Mouse (Mus musculus): ENCODE data around the gene Mtmr12. TPM values are rescaled to one million over a fixed set of nuclear protein-coding genes. Genes with fewer than 3 reads are reported as not detected.

Gene Mtmr12
- polyA plus RNA-seq, 1 experiment from 2014 or later: 20.7 TPM

DNA sequence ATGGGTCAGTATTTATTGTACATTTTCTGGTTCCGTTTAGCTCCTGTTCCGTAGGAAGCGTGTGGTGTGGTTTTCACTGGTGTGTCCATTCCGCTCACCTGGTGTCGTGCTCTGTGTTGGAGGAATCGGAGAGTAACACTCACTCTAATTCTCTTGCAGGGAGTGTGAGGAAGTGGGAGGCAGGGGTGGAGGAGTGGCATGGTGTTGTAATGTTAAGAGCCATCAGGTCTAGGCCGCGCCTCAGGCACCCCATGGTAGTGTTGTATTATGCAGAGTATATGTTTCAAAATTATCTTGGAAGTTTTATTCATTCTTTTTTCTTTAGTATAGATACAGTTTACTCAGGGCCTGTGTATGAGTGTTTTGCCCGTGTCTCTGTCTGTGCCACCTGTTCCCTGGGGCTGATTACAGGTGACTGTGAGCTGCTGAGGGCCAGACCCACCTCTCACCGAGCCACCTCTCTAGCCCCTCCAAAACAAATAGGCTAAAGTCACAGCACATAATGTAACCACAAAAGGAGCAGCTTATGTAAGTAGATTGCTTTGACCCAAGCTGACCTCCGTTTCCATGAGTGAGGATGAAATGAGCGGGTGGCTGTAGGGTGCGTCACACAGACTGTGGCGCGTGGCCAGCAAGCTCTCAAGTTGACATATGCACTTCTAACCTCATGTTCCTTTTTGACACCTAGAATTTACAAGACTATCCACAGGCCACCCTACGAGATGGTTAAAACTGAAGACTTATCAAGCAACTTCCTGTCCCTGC, 53.1 kb downstream of the Mtmr12 start:
- Histone ChIP-seq H3K4me1 (replicated peaks) (no peaks in the 10 kb centered on the region), H3K4me2 (no peak overlapping the region), H3K27me3 (no peaks in the 10 kb centered on the region), H3K9me3 (no peaks in the 10 kb centered on the region), H3K4me3 (replicated peaks) (no peak overlapping the region), H3K36me3 (peaks cover 74% of the 10 kb centered on the region), H3K9ac (replicated peaks) (no peak overlapping the region), H3K27ac (no peak overlapping the region)
- 93% methylated on average over 16 of the region's 16 CpGs for WGBS
- ATAC-seq (ENCODE audit: insufficient number of reproducible peaks, insufficient read depth, low FRiP score, low TSS enrichment, low read depth): no peak

DNA sequence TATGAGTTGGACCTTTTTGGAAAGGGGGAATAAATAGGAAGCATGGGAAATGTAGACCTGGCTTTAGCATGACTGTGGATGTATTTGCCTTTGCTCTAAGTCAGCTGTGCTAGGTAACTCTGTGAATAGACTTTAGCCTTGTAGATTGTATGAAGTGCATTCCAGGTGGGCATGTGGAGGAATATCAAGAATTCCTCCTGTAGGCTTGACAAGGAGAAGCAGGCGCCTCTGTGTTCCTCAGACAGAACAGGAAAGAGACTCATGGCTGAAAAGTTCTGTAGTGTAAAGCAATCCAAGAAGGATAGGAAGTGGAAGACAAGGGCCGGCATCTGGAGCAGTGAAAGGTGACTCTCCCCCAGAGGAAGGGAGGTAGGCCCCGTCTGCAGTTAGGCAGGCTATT, 58.2 kb downstream of the Mtmr12 start:
- Histone ChIP-seq H3K4me1 (replicated peaks) (0 out of 2 replicates have a peak, but pooled peaks cover 4% of the 10 kb centered on the region), H3K27ac (0 out of 2 replicates have a peak overlapping the region, but pooled peaks have one; percentile 8), H3K9me3 (no peaks in the 10 kb centered on the region), H3K9ac (replicated peaks) (no peak overlapping the region), H3K27me3 (no peaks in the 10 kb centered on the region), H3K4me3 (replicated peaks) (no peak overlapping the region), H3K4me2 (no peak overlapping the region), H3K36me3 (peaks cover 96% of the 10 kb centered on the region)
- WGBS: 66% methylated on average over 3 of the region's 3 CpGs
- ATAC-seq (ENCODE audit: insufficient number of reproducible peaks, insufficient read depth, low FRiP score, low TSS enrichment, low read depth): no peak

DNA sequence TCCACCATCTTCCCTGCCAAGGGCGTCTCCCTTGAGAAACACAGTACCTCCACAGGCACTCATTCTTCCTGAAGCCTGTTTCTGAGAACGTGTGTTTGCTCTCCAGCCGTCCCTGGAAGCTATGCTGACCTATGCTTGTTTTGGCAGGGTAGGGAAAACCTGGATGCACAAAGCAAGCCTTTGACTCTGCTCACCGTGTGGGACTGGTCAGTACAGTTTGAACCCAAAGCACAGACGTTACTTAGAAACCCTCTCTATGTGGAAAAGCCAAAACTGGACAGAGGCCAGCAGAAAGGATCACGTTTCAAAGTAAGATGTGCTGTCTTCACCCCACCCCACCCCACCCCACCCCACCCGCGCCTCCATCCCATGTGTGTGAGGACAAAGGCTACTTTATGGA, 61.6 kb downstream of the Mtmr12 start:
- Histone ChIP-seq H3K4me2 (no peak overlapping the region), H3K4me3 (replicated peaks) (no peak overlapping the region), H3K9me3 (no peaks in the 10 kb centered on the region), H3K27me3 (no peaks in the 10 kb centered on the region), H3K36me3 (peaks cover 98% of the 10 kb centered on the region), H3K9ac (replicated peaks) (no peak overlapping the region), H3K27ac (peak overlapping the region; percentile 73), H3K4me1 (replicated peaks) (0 out of 2 replicates have a peak, but pooled peaks cover 4% of the 10 kb centered on the region)
- ATAC-seq (ENCODE audit: insufficient number of reproducible peaks, insufficient read depth, low FRiP score, low TSS enrichment, low read depth): 0 out of 2 replicates have a peak, but pooled peaks have one; percentile 22
- 71% methylated on average over 8 of the region's 8 CpGs for WGBS

DNA sequence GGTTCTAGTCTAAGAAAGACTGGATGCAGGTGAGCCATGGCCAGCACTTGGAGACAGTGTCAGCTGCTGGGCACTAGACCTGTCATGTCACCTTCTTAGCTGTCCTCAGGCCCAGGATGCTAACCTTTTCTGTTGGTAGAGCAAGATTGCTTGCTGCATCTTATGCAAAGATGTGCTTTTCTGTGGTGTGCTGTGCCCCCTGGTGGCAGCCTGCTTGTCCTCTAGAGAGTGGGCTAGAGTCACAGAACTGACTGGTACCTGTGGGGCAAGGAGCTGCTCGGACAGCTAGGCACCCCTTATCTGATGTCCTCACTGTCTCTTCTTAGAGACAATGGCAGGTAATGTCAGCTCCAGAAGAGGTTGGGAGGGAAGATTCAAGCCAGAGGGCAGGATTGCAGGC, 63.2 kb downstream of the Mtmr12 start:
- H3K27ac ChIP-seq: peak overlapping the region; percentile 73; the same call in 1 of the 2 replicates
- H3K9ac ChIP-seq (replicated peaks): no peak overlapping the region
- no peaks in the 10 kb centered on the region for H3K9me3 ChIP-seq
- peaks cover 82% of the 10 kb centered on the region for H3K36me3 ChIP-seq
- WGBS: 61% methylated on average over 1 of the region's 1 CpGs
- H3K4me3 ChIP-seq (replicated peaks): no peak overlapping the region
- no peak overlapping the region for H3K4me2 ChIP-seq
- no peaks in the 10 kb centered on the region for H3K27me3 ChIP-seq
- 0 out of 2 replicates have a peak, but pooled peaks cover 4% of the 10 kb centered on the region for H3K4me1 ChIP-seq (replicated peaks)
- 0 out of 2 replicates have a peak, but pooled peaks have one; percentile 50 for ATAC-seq (ENCODE audit: insufficient number of reproducible peaks, insufficient read depth, low FRiP score, low TSS enrichment, low read depth)

DNA sequence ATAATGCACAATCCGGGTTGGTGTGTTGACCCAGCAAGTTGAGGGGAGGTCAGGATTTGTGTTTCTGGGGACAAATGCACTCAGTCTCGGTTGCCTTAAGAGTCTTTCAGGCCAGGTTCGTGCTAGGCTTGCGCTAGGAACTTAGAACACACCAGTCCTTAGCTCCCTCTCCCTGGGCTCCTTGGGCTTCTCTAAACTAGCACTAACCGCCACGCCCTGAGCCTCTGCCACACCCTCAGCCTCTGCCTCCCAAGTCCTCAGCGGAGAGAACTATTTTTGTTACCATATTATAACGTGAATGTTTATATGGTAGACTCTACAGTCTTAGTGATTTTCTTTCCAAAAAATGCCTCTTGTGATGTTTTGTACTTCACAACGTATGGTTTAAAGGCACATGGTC, 66.5 kb downstream of the Mtmr12 start:
- no peak for ATAC-seq (ENCODE audit: insufficient number of reproducible peaks, insufficient read depth, low FRiP score, low TSS enrichment, low read depth)
- H3K4me1 ChIP-seq (replicated peaks): 0 out of 2 replicates have a peak, but pooled peaks cover under 1% of the 10 kb centered on the region
- no peaks in the 10 kb centered on the region for H3K9me3 ChIP-seq
- H3K36me3 ChIP-seq: peaks cover 49% of the 10 kb centered on the region
- H3K9ac ChIP-seq (replicated peaks): no peak overlapping the region
- no peak overlapping the region for H3K4me2 ChIP-seq
- no peak overlapping the region for H3K27ac ChIP-seq
- no peaks in the 10 kb centered on the region for H3K27me3 ChIP-seq
- H3K4me3 ChIP-seq (replicated peaks): no peak overlapping the region
- WGBS: 93% methylated on average over 9 of the region's 9 CpGs

DNA sequence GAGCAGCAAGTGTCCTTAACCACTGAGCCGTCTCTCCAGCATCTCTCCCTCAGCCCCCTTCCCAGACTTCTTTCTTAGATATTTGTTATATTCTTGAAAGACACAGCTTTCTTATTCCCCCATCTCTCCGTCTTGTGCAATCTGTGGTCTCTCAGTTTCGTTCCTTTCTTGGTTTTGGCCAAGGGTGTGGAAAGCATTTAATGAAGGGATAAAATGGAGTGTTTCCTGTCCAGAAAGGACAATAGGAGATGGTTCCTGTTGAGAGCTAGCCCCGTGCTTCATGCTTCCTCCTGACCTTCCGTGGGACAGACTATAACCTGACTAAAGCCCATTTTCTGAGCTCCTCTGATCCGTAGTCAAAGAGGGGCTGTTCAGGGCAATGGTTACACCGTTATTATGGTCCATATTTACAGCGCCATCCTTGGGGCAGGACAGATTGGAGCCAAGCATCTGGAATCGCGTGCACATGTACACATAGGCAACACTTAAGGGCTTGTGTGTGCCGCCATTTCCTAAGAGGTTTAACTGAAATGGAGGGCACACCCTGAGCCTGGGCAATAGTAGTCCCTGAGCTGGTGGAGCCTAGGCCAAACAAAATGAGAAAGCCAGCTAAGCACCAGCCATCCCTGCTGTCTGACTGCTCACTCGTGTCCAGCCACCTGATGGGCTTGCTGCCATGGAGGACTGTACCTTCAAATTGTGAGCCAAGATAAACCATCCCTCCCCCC, 68.7 kb downstream of the Mtmr12 start:
- Histone ChIP-seq H3K9me3 (no peaks in the 10 kb centered on the region), H3K9ac (replicated peaks) (no peak overlapping the region), H3K4me1 (replicated peaks) (no peaks in the 10 kb centered on the region), H3K4me3 (replicated peaks) (no peak overlapping the region), H3K27me3 (no peaks in the 10 kb centered on the region), H3K27ac (no peak overlapping the region), H3K4me2 (no peak overlapping the region), H3K36me3 (peaks cover 27% of the 10 kb centered on the region)
- WGBS: 85% methylated on average over 12 of the region's 12 CpGs
- ATAC-seq (ENCODE audit: insufficient number of reproducible peaks, insufficient read depth, low FRiP score, low TSS enrichment, low read depth): no peak

DNA sequence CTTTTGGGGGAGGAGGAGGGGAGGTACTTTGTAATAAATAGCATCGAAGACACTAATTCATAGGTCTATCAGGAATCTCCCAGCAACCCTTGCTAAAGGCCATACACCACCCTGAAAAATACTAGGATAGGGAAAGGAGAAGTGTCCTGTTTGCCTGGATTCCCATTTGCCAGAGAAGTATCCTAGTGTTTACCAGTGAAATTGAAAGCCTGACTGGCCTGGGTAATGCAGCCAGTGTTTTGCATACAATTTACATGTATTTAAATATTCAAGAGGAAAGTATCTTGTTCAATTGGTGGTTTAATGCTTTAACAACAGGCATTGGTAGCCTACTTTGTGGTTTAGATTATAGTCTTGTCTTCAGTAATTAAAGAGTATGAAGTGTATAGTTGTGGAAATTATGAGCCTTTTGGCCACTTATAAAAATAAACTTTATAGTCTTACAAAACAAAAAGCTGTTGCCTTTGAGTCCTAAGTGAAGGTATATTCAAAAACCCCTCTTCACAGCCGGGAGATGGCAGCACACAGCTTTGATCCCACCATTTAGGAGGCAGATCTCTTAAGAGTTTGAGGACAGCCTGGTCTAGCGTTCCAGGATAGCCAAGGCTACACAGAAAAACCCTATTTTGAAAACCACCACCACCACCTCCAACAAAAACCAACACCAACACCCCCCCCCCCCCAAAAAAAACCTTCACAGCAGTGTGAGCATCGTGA, 69.4 kb downstream of the Mtmr12 start:
- Histone ChIP-seq H3K4me2 (no peak overlapping the region), H3K9me3 (no peaks in the 10 kb centered on the region), H3K4me3 (replicated peaks) (no peak overlapping the region), H3K27me3 (no peaks in the 10 kb centered on the region), H3K36me3 (peaks cover 21% of the 10 kb centered on the region), H3K27ac (no peak overlapping the region), H3K9ac (replicated peaks) (no peak overlapping the region), H3K4me1 (replicated peaks) (no peaks in the 10 kb centered on the region)
- ATAC-seq (ENCODE audit: insufficient number of reproducible peaks, insufficient read depth, low FRiP score, low TSS enrichment, low read depth): no peak
- WGBS: 65% methylated on average over 4 of the region's 4 CpGs

DNA sequence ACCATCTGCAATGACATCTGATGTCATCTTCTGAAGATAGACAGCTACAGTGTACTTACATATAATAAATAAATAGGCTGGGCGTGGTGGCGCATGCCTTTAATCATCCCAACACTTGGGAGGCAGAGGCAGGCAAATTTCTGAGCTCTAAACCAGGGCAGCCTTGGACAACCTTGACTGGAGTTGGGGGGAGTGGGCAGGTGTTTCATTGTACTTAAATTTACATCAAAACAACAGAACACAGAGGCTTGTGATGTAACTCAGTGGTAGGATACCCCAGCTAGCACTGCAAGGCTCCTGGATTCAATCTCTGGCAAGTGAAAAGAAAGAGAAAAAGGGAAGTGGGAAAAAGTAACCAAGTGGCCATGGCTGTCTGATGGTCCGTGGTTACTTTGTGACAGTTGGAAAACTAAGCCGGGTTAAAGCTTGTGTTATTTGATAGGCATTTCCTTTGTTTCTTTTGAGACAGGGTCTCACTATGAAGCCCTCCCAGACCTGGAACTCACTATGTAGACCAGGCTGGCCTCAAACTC, 70.3 kb downstream of the Mtmr12 start:
- Histone ChIP-seq H3K4me2 (no peak overlapping the region), H3K9me3 (no peaks in the 10 kb centered on the region), H3K9ac (replicated peaks) (no peak overlapping the region), H3K4me1 (replicated peaks) (no peaks in the 10 kb centered on the region), H3K27ac (no peak overlapping the region), H3K4me3 (replicated peaks) (no peak overlapping the region), H3K36me3 (peaks cover 12% of the 10 kb centered on the region), H3K27me3 (no peaks in the 10 kb centered on the region)
- ATAC-seq (ENCODE audit: insufficient number of reproducible peaks, insufficient read depth, low FRiP score, low TSS enrichment, low read depth): no peak
- WGBS: 93% methylated on average over 4 of the region's 4 CpGs

DNA sequence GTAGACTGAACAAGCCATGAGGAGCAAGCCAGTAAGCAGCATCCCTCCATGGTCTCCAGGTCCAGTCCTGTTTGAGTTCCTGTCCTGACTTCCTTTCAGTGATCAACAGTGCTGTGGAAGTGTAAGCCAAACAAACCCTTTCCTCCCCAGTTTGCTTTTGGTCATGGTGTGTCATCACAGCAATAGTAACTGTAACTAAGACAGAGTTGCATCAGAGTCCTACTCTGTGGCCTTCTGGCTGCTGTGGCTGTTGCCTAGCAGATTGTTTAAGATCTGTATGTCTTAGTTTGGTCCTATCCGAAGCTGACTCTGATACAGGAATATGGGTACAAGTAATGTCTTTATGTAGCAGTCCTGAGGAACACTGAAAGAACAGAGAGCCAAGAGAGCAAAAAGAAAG, 75.0 kb downstream of the Mtmr12 start:
- no peaks in the 10 kb centered on the region for H3K36me3 ChIP-seq
- H3K27me3 ChIP-seq: no peaks in the 10 kb centered on the region
- no peaks in the 10 kb centered on the region for H3K4me1 ChIP-seq (replicated peaks)
- 96% methylated on average over 1 of the region's 1 CpGs for WGBS
- H3K27ac ChIP-seq: no peak overlapping the region
- H3K9me3 ChIP-seq: no peaks in the 10 kb centered on the region
- no peak for ATAC-seq (ENCODE audit: insufficient number of reproducible peaks, insufficient read depth, low FRiP score, low TSS enrichment, low read depth)
- H3K9ac ChIP-seq (replicated peaks): no peak overlapping the region
- H3K4me3 ChIP-seq (replicated peaks): no peak overlapping the region
- H3K4me2 ChIP-seq: no peak overlapping the region

DNA sequence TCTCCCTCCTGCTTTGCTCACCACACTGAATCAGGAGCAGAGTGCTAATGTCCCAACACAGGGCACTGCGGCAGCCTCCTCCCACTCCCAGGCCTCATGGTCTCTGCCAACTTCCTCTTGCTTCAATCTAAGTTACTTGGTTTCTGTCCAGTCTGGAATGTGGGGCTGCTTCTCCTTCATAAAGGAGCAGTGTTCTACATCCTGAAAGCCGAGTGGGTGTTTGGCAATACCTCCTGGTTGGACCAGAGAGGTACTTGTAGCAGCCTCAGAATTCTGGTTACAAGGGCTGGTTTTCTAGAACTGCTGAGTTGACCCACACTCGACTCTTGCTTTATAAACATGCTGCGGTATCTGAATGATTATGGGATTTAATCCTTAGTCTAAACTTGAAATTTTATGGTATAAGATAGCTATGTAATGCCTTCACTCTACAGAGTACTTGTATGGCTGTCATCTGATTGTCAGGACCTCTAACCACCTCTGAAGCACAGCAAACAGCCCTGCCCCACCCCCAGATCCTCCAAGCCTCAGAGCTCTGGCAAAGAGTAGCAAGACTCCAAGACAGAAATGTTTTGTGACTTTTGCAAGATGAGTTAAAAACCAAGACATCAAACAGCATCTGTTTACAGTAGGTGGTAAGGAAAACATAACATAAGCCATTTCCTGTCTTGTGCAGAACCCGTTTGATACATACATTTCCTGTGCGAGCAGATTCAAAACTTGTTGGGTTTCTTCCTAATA, 80.1 kb downstream of the Mtmr12 start:
- H3K4me3 ChIP-seq (replicated peaks): no peak overlapping the region
- WGBS: 79% methylated on average over 6 of the region's 6 CpGs
- no peaks in the 10 kb centered on the region for H3K27me3 ChIP-seq
- no peak for ATAC-seq (ENCODE audit: insufficient number of reproducible peaks, insufficient read depth, low FRiP score, low TSS enrichment, low read depth)
- no peaks in the 10 kb centered on the region for H3K4me1 ChIP-seq (replicated peaks)
- no peak overlapping the region for H3K4me2 ChIP-seq
- no peak overlapping the region for H3K9ac ChIP-seq (replicated peaks)
- H3K36me3 ChIP-seq: no peaks in the 10 kb centered on the region
- 0 out of 2 replicates have a peak overlapping the region, but pooled peaks have one; percentile 50 for H3K27ac ChIP-seq
- no peaks in the 10 kb centered on the region for H3K9me3 ChIP-seq

All from limb, embryonic 12.5 days (tissue).